Mouse (Mus musculus) layer of hippocampus, adult 18-20 months (tissue): ENCODE data around the gene Sp6. TPM values are rescaled to one million over a fixed set of nuclear protein-coding genes. Genes with fewer than 3 reads are reported as not detected.

Experiments used
- DNase-seq, 2 experiments: peaks; one replicate each; pipeline ENCODE4 v3.0.0; 2022; ENCODE audit warnings: low spot score in 2 of 2
- total RNA-seq, 2 experiments: library from RNA; stranded (reverse); gene quantifications; 2 replicates each; pipeline ENCODE4 v1.2.3; 2021

Sp6 gene
- total RNA-seq, 2 experiments from 2014 or later = 0.79 to 1.1 TPM

DNA sequence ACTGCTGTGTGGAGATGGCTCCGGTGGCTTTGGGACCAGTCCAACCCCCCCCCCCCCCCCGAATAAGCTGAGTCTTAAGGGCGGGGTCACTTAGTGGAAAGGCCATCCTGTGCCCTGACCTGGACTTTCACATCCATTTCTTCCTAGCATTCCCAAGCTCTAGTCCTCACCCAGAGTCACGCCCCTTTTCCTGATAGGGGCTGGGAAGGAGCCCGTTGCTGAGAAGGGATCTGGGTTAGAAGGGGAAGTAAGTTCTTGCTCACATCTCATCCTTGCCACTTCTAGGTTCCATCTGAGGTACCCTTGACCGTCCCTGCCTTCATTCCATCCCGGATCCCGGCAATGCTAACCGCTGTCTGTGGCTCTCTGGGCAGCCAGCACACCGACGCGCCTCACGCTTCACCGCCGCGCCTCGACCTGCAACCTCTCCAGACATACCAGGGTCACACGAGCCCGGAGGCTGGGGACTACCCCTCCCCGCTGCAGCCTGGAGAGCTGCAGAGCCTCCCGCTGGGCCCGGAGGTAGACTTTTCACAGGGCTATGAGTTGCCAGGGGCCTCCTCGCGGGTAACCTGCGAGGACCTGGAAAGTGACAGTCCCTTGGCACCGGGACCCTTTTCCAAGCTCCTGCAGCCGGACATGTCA lies 8.0 kb downstream of the Sp6 start:
- no peak for DNase-seq

GRCm38 (mm10) chr11:97021873-97022484 lies 8.8 kb downstream of the Sp6 start:
- peak; percentile 30 to 55 for DNase-seq

GRCm38 (mm10) chr11:97024977-97025376 lies 11.8 kb downstream of the Sp6 start:
- no peak for DNase-seq

DNA sequence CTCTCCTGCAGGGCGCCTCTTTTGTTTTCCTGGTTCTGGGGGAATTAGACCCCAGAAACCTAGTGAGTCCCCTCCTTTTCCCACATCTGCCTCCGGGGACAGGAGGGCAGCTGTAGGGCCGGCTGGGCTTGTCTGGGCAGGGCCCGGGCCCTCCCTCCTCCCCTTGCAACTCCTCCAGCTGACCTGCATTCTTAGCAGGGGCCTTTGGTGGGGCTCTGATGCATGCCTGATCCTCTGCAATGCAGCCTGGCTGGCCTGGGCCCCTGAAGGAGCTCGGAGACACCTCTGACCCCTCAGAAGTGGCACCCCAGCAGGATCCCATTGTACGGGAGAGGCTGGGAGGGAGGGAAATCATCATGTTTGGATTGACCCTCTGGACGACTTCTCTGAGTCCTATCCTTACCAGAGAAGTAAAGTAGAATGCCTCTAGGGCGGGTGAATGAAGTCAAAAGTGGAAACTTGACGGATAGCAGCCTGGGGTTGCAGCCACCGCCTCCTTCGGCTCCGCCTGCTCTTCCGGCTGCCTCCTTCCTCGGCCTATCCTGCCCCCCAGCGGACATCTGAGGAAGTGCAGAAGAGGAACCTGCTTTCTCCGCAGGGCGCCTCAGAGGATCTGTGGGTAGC lies 12.6 kb downstream of the Sp6 start:
- peak; percentile 65 to 82 for DNase-seq

- peak; percentile 66 to 84 for DNase-seq
Measured at GRCm38 (mm10) chr11:97029686-97030417, 16.7 kb downstream of the Sp6 start, which contains the start of gene Scrn2. TSS of gene Scrn2 (plus strand) at chr11:97029938.

GRCm38 (mm10) chr11:97030426-97030825 lies 17.2 kb downstream of the Sp6 start:
- no peak for DNase-seq

GRCm38 (mm10) chr11:97031977-97032376 lies 18.8 kb downstream of the Sp6 start:
- DNase-seq = no peak

GRCm38 (mm10) chr11:97032499-97032898 lies 19.3 kb downstream of the Sp6 start:
- no peak for DNase-seq

DNA sequence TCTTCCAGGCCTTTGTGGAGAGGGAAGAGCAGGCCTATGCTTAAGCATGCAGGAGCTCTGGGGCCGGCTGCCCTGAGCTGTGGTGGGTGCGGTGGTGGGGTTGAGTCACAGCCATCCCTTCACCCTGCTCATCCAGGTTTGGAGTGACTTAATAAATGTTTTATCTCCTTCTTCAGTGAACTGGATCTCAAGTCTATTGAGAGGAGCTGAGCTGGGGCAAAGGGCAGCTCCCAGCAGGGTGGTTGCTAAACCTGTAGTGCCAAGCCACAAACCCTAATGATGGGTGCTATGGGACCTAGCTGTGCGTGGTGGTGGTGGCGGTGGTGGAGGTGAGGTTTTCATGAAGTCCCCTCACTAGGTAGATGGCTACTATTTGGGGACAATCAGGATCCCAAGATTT lies 20.6 kb downstream of the Sp6 start:
- no peak for DNase-seq

DNA sequence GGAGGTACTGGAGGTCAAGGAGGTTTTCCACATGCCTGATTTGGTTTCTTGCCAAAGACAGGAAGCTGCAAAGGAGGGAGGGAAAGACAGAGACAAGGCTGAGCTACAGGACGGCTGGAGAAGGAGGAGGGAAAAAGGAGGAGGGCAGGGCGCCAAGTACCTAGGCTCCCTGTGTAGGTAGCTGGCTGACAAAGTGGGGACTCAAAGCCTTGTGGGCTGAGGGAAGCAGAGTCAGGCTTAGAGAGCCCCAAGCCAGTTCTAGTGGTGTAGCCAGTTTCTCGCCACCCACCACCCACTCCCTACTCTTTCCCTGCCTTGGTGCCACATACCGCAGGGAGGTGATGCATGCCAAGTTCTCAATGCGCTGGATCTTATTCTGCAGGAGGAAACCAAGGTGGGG lies 22.9 kb downstream of the Sp6 start:
- DNase-seq = no peak

GRCm38 (mm10) chr11:97038881-97039280 lies 25.7 kb downstream of the Sp6 start:
- DNase-seq = no peak

DNA sequence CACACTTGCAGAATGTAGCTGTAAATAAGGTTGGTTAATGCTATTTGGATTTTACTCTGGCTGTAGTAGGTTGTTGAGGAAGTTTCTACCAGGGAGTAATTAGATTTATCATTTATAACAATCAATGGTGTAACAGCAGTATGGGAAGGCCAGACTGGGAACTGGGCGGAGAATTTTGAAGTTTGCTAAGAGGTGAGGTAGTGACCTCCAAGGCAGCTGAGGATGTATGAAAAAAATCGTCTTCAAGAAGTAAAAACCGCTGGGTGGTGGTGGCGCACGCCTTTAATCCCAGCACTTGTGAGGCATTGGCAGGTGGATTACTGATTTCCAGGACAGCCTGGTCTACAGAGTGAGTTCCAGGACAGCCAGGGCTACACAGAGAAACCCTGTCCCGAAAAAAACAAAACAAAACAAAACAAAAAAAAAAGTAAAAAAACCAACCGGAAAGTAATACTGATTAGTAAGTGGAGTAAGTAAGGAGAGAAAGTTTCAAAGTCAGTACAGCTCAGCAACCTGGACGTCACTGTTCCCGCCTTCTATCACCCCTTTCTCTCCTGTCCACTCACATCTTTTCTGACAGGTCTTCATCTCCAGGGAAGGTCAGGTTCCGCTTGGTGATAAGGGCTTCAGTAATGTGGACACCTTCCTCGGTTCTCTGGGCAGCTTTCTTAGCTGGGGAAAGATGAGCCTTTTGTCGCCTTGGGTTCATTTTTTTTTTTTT lies 27.3 kb downstream of the Sp6 start:
- no peak for DNase-seq

- peak; percentile 76 to 86 for DNase-seq
Measured at GRCm38 (mm10) chr11:97041022-97041899, 28.1 kb downstream of the Sp6 start, which contains the start of the genes Lrrc46 and Mrpl10. TSS of gene Lrrc46 (minus strand) at chr11:97041407. TSS of gene Mrpl10 (plus strand) at chr11:97041560.

GRCm38 (mm10) chr11:97044902-97045301 lies 31.7 kb downstream of the Sp6 start:
- DNase-seq = no peak

DNA sequence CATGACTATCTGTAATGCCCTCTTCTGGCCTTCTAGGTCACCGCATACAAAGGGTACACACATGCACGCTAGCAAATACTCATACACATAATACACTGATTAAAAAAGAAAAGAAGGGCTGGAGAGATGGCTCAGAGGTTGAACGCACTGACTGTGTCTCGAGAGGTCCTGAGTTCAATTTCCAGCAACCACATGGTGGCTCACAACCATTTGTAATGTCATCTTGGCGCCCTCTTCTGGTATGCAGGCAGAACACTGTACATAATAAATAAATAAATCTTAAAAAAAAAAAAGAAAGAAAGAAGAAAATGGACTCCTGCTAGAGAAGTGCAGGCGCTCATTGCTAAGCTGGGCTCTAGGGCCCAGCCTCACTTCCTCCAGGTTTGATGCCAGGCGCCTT lies 32.7 kb downstream of the Sp6 start:
- no peak for DNase-seq

DNA sequence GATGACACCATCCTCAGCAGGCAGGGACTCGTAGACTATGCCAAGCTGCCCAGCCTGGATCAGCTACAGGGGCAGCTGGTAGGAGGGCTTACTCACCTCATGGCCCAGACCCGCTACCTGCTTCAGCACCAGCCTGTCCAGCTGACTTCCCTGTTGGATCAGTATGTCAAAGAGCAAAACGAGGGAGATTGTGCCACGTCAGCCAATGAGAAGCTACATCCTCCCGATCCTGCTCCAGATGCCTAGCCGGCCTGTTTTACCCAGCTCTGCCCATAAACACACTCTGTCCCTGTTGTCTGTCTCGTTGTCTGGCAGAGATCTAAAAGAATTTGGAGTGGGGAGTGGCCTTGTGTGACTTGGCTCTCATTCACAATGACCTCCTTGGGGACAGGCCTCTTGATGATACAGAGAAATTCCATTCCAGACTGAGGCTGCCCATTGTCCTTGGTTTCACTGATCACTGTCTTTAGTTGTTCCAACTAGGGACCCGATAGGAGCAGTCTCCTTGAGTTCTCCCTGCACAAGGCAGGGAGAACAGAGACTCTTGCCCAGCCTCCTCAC lies 35.0 kb downstream of the Sp6 start:
- DNase-seq = no peak

DNA sequence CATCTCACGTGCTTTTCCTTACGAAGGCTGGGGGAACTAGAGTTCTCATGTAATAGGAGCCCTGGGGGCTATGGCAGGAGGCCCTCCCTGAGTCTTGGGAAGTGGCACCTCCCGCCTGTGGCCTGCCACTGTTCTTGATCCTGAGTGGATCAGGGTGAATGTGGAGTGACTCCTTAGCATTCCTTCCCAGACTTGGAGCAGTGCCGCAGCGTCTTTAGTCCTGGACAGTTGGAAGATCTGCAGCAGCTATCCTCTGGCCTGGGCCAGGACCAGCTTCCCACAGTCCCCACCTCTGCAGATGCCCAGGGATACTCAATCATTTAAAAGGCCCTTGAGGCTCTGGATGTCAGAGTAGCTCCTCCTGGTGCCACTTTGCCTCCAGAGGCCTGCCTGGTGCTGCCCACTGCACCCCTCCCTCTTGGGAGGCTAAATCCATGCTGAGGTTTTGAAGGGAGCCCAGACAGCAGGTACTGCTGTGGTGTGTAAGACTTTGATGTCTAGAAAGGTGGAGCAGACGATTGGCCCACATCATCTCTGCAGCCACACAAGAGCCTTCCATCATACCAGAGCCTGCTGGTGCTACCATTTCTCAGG lies 36.4 kb downstream of the Sp6 start:
- no peak for DNase-seq

GRCm38 (mm10) chr11:97050216-97050943 lies 37.2 kb downstream of the Sp6 start, which contains the start of gene Osbpl7:
TSS of gene Osbpl7 (plus strand) at chr11:97050628.
- DNase-seq = peak; percentile 81 to 82
